Mouse (Mus musculus): Measurements from ENCODE around the gene B3gnt7.

The B3gnt7 gene

GRCm38 (mm10) chr1:86293868-86294267 is 8.8 kb upstream of the B3gnt7 start:
- CTCF ChIA-PET, result interaction anchor here in 1 of 4 experiments (0.6 kb wide), 2 partner anchors 15 to 105 kb away, joined by 3 to 5 read pairs; no protein-coding TSS in a partner anchor
- POLR2A ChIA-PET, result interaction anchor here in 3 of 4 experiments (0.6 to 8.3 kb wide), 8 partner anchors 9 to 69 kb away, joined by 3 to 92 read pairs (median 6); no protein-coding TSS in a partner anchor

GRCm38 (mm10) chr1:86294472-86294871 is 8.2 kb upstream of the B3gnt7 start:
- POLR2A ChIA-PET, result interaction anchor here in 3 of 4 experiments (0.6 to 8.3 kb wide), 13 partner anchors 9 to 69 kb away, joined by 3 to 92 read pairs (median 4); no protein-coding TSS in a partner anchor

GRCm38 (mm10) chr1:86300093-86300492 is 2.5 kb upstream of the B3gnt7 start:
- POLR2A ChIA-PET, result interaction anchor here in 3 of 4 experiments (0.7 to 8.3 kb wide), 20 partner anchors 9 to 146 kb away, joined by 3 to 92 read pairs (median 6); partner anchors contain the start of gene Ncl (in 2 of the 3)
- CTCF ChIA-PET, result interaction anchor here in 3 of 4 experiments (0.6 to 2.1 kb wide), 6 partner anchors 9 to 130 kb away, joined by 3 to 7 read pairs (median 3); no protein-coding TSS in a partner anchor

More at GRCm38 (mm10) chr1:86294472-86294871, 8.2 kb upstream of the B3gnt7 start:
- CTCF ChIA-PET, result interaction anchor here in 2 of 4 experiments (0.6 to 2.2 kb wide), 3 partner anchors 10 to 16 kb away, joined by 3 to 6 read pairs (median 5); no protein-coding TSS in a partner anchor

DNA sequence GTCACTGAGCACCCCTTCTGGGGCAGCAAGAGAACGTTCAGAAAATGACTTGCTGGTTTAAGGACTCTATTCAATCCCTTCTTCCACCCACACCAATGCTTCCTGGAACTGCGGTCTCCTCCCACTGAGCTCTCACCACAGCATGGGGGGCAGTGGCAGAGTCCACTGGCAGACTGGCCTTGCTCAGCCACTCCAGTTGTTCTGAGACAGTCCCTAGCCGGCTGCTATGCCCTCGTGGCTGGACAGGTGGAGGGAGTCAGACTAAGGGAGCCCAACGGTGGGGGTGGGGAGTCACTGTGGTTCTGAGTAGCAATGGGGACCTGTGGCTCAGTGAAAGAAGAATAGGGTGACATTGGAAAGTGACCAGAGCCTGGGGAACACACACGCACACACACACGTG is 1.9 kb upstream of the B3gnt7 start:
- ChIA-PET CTCF (interaction anchor here in 3 of 4 experiments (0.7 to 2.1 kb wide), 6 partner anchors 8 to 122 kb away, joined by 3 to 7 read pairs (median 3); no protein-coding TSS in a partner anchor), POLR2A (interaction anchor here in 3 of 4 experiments (0.5 to 8.3 kb wide), 17 partner anchors 8 to 113 kb away, joined by 3 to 92 read pairs (median 6); partner anchors contain the start of gene Ncl (in 1 of the 3))

- POLR2A ChIA-PET, result interaction anchor here (0.5 to 8.3 kb wide), 16 partner anchors 7 to 114 kb away, joined by 3 to 92 read pairs (median 5); partner anchors contain the start of gene Ncl (in 1 of the 4)
- CTCF ChIA-PET, result interaction anchor here (0.6 to 2.1 kb wide), 9 partner anchors 34 to 187 kb away, joined by 3 to 7 read pairs (median 3); no protein-coding TSS in a partner anchor
Observed at GRCm38 (mm10) chr1:86301221-86302091, 1.2 kb upstream of the B3gnt7 start.

DNA sequence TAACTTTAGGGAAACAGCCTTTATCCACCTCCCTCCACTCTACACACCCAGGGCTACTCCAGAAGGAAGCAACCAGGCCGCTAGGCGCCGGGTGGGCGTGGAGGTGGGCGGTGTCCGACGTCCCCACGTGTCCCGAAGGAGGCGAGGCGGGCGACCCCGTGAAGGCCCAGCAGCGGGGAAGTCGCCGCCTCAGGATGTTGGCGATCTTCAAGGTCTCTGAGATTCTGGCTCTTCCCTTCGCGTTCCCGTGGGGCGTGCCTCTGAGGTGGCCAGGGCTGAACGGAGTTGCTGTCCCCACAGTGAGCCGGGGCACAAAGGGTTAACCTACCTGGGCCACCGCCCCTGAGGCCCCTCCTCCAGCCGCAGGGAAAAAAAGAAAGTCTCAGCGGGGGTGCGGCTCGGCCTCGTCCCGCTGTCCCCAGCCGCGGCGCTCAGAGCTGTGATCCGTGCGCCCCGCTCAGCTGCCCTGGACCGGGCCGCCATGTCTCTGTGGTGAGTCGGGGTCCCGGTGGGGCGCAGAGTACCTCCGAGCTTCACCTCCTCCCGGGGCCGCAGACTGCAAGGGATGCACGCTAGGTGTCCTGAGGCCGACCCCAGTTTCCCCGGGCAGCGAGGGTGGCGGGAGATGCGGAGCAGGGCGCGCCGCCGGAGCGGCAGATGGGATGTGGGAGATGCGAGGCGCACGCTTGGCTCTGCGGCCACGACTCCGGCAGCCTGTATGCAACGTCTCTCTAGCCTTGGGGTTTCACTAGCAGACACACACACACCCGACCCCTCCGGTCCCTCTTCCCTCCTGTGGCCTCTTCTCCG is 636 bp downstream of the B3gnt7 start:
- ChIA-PET CTCF (interaction anchor here in 3 of 4 experiments (0.6 to 1.8 kb wide), 9 partner anchors 8 to 192 kb away, joined by 3 to 7 read pairs (median 3); no protein-coding TSS in a partner anchor), POLR2A (interaction anchor here in 3 of 4 experiments (0.5 to 11.3 kb wide), 36 partner anchors 8 to 239 kb away, joined by 3 to 120 read pairs (median 4); partner anchors contain the start of genes Ncl (in 2 of the 3), Ptma (in 2 of the 3), Armc9 (in 1 of the 3) and Psmd1 (in 1 of the 3))

DNA sequence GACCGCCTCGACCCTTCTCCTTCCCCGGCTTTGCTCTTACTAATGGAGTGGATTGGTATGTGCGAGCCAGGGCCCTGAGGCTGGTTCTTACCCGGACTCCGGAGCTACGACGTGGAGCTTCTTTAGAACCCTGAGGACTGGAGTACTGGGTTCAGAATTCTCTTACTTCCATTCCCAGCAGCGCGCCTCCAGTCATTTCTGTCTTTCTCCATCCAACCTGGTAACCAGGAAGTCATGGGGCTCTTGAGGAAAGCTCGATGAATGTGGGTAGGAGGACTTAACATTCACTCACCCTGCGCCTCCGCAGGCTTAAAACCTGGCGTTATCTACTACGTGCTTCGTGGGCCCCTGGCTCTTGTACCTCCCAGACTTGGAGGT is 1.2 kb downstream of the B3gnt7 start:
- CTCF ChIA-PET, result interaction anchor here in 3 of 4 experiments (0.6 to 1.8 kb wide), 5 partner anchors 18 to 146 kb away, joined by 3 to 7 read pairs (median 3); no protein-coding TSS in a partner anchor
- POLR2A ChIA-PET, result interaction anchor here in 3 of 4 experiments (0.8 to 11.3 kb wide), 38 partner anchors 7 to 239 kb away, joined by 3 to 120 read pairs (median 4); partner anchors contain the start of genes Ncl (in 2 of the 3), Ptma (in 2 of the 3), Armc9 (in 1 of the 3) and Psmd1 (in 1 of the 3)

- ChIA-PET CTCF (no interaction called here), POLR2A (interaction anchor here (1.0 to 11.3 kb wide), 15 partner anchors 9 to 220 kb away, joined by 3 to 120 read pairs (median 5); partner anchors contain the start of genes Ncl (in 1 of the 4) and Ptma (in 1 of the 4))
Observed at GRCm38 (mm10) chr1:86306686-86307085, 4.1 kb downstream of the B3gnt7 start.

- ChIA-PET POLR2A (interaction anchor here (0.9 to 11.3 kb wide), 22 partner anchors 7 to 221 kb away, joined by 3 to 120 read pairs (median 5); partner anchors contain the start of genes Ncl (in 1 of the 4) and Ptma (in 1 of the 4)), CTCF (interaction anchor here in 2 of 4 experiments (1.0 to 5.4 kb wide), 4 partner anchors 69 to 129 kb away, joined by 3 to 32 read pairs (median 7); no protein-coding TSS in a partner anchor)
Observed at GRCm38 (mm10) chr1:86307177-86307762, 4.6 kb downstream of the B3gnt7 start.

DNA sequence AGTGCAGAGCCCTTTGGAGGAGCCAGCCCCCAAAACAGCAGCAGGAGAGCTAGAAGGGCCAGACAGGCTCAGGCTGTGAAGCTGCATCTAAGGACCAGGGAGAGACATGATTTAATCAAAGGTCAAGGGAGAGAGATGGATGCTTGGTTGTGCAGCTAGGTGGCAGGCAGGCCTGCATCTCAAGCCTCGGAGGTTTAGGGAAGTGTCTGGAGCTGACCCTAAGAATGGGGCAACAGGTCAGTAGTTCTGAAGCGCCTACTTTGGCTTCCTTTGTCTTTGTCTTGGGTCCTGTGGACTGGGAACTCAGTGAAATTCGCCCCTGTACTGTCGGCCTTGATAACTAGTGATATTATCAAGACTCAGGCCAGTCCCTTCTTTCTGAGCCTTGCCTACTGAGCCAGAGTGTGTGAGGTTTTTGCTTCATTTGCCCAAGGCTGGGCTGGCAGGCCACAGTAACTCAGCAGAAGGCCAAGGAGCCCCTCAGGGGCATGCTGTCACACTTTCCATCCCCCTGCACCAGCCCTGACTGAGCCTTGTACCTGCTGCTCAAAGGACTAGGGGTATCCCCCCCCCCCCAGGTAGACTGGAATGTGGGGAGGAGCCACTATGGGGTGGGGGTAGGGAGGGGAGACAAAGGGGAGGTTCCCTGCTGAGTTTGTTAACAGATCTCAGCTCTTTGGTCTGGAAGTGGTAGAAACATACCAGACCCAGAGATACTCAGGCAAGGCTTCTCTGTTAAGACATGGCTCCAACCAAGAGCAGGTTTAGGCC is 5.4 kb downstream of the B3gnt7 start:
- CTCF ChIA-PET, result interaction anchor here in 3 of 4 experiments (0.6 to 5.4 kb wide), 10 partner anchors 13 to 135 kb away, joined by 3 to 32 read pairs (median 5); no protein-coding TSS in a partner anchor
- POLR2A ChIA-PET, result interaction anchor here (0.6 to 11.3 kb wide), 46 partner anchors 8 to 1989 kb away, joined by 3 to 120 read pairs (median 4); partner anchors contain the start of genes Ncl (in 3 of the 4), Armc9 (in 2 of the 4) and Ptma (in 2 of the 4)

DNA sequence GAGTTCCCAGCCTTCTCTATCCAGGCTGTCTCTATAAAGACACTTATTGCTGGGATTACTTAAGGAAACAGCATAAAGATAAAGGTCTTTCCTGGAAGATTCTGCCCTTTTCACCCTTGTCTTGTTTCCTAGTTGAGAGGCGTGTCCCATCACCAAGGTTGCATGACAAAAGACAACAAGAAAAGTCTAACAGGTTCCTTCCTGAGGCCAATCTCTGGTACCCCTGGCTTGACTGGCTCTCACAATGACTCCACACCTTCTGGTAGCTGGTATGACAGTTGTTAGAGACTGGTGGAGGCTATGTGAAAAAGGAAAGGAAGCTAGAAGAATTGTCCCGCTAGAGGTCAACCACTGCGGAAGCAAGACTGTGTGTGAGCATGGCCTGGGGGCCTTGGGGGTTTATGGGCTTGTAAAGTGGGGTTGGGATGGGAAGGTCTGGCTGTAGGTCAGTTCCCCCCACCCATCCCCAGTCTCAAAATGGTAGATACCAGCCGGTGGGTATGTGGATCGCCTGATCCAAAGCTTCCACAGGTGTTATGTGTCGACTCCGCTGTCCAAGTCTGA is 6.7 kb downstream of the B3gnt7 start:
- CTCF ChIA-PET, result interaction anchor here (0.5 to 5.4 kb wide), 10 partner anchors 9 to 131 kb away, joined by 3 to 32 read pairs (median 5); no protein-coding TSS in a partner anchor
- POLR2A ChIA-PET, result interaction anchor here (0.6 to 11.3 kb wide), 34 partner anchors 9 to 249 kb away, joined by 3 to 120 read pairs (median 5); partner anchors contain the start of genes Ncl (in 3 of the 4), Ptma (in 2 of the 4) and Armc9 (in 1 of the 4)

DNA sequence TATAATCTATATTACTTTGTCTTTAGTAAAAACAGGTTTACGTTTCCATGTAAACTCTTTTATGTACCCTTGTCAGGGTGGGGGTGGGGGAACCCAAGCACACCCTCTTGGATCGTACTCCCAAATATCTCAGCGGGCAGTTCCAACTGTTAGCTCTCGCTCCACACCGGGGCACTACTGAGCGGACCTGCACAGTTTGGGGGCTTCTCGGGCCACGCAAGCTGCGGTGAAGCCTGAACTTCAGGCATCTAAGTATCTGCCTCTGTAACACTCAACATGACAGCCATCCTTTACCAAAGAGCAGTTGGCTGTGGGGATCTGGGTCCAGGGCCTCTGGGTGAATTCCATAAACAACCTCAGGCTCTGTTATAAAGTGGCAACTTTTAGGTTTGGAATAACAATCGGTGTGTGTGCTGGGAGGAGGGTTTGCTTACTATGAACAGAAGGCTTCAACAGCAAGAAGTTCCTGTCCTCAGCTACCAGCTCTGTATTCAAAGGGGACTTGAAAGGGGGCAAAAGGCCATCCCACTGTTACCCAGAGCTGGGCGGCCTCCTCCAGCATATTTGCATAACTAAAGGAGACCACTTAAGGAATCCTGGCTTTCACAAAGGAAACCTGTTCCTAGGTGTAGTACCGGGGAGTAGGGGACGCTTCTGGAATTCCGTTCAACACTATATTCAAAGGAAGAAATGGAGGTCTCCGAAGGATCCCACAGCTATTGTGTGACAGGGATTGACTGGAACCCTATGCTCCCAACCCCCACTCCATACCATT is 8.1 kb downstream of the B3gnt7 start:
- CTCF ChIA-PET, result interaction anchor here (0.7 to 5.4 kb wide), 21 partner anchors 8 to 133 kb away, joined by 3 to 32 read pairs (median 4); partner anchors contain the start of genes B3gnt7 (in 1 of the 4) and Ncl (in 1 of the 4)
- POLR2A ChIA-PET, result interaction anchor here (0.6 to 11.3 kb wide), 76 partner anchors 7 to 291 kb away, joined by 3 to 120 read pairs (median 5); partner anchors contain the start of genes Ncl (in 3 of the 4), Ptma (in 3 of the 4), Armc9 (in 2 of the 4) and B3gnt7 (in 2 of the 4)

DNA sequence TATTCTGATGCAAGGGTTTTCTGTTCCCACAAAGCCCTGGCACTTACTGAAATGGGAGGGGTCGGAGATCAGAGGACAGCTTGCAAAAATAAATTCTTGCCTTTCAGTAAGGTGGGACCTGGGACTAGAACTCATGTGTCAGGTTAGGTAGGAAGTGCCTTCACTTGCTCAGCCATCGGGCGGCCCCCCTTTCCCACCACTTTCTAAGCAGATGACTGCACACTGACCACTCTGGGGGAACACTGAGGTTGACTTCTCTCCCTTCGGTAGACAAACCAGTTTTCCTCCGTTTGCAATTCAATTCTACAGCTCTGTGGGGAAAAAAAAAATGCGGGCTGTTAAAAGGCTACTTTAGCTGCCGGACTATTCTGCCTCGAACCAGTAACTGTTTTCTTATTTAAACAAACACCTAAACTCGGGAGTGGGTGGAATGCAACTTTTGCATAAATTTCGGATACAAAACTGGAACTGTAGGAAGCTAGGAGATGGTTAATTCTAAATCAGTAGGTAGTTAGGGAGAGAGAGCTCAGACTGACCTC is 8.9 kb downstream of the B3gnt7 start:
- CTCF ChIA-PET, result interaction anchor here (0.6 to 5.4 kb wide), 17 partner anchors 9 to 251 kb away, joined by 3 to 32 read pairs (median 5); partner anchors contain the start of genes B3gnt7 (in 1 of the 4) and Ncl (in 1 of the 4)
- POLR2A ChIA-PET, result interaction anchor here (0.6 to 11.3 kb wide), 80 partner anchors 8 to 292 kb away, joined by 3 to 120 read pairs (median 5); partner anchors contain the start of genes Ncl (in 3 of the 4), Ptma (in 3 of the 4), B3gnt7 (in 2 of the 4) and Armc9 (in 1 of the 4)

DNA sequence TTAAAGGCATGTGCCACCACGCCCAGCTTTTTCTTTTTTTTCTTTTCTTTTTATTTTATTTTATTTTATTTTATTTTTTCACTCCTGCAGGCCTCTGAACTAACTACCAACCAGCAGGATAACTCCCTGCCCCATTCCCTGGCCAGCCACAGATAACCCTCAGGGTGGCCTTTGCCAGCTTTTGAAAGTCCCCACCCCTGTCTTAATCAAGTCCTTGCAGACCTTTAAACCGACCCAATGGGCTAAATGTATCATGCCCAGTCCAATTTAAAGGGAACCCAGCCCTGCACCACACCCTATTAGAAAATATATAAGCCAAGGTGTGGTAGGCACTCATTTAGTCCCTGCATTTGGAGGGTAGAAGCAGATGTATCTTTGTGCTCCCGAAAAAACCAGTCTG is 9.6 kb downstream of the B3gnt7 start:
- ChIA-PET CTCF (interaction anchor here in 3 of 4 experiments (0.6 to 5.4 kb wide), 8 partner anchors 9 to 252 kb away, joined by 3 to 32 read pairs (median 8); partner anchors contain the start of gene B3gnt7 (in 1 of the 3)), POLR2A (interaction anchor here (0.6 to 11.3 kb wide), 51 partner anchors 9 to 253 kb away, joined by 3 to 120 read pairs (median 5); partner anchors contain the start of genes Ncl (in 3 of the 4), B3gnt7 (in 2 of the 4), Armc9 (in 1 of the 4) and Ptma (in 1 of the 4))

Data from embryonic stem cell, embryonic (primary cell).